Mouse (Mus musculus) C2C12 (cell line): Measurements from ENCODE around the gene Klra1.

Experiments used
- CTCF ChIP-seq: IDR thresholded peaks from one replicate; pipeline ENCODE4 v1.5.1; 2011; ENCODE audit not compliant: control insufficient read depth, insufficient read depth, insufficient read length
- MAX ChIP-seq: IDR thresholded peaks from one replicate; pipeline ENCODE4 v1.6.1; 2011; ENCODE audit warnings: mild to moderate bottlenecking, control low read depth
- MYOD1 ChIP-seq: IDR thresholded peaks from one replicate; pipeline ENCODE4 v1.6.1; 2011; ENCODE audit warnings: low read depth; ENCODE audit not compliant: control insufficient read depth, insufficient read length
- MYOG ChIP-seq: IDR thresholded peaks from one replicate; pipeline ENCODE4 v1.6.1; 2011; ENCODE audit not compliant: control insufficient read depth, insufficient read length; ENCODE audit errors: extremely low read depth
- USF1 ChIP-seq: IDR thresholded peaks from one replicate; pipeline ENCODE4 v1.6.1; 2011; ENCODE audit warnings: low read depth, mild to moderate bottlenecking, control low read depth, moderate library complexity

GRCm38 (mm10) chr6:130385803-130386202, 871 bp downstream of the Klra1 start:
- TF ChIP-seq MYOG (no peak), CTCF (no peak), USF1 (no peak), MYOD1 (no peak), MAX (no peak)
